Mouse (Mus musculus) liver, embryonic 12.5 days (tissue): ENCODE data around the gene Iqcf1. TPM values are rescaled to one million over a fixed set of nuclear protein-coding genes. Genes with fewer than 3 reads are reported as not detected.
A peak's percentile ranks its signal among the peaks of the same experiment; 100 is the strongest.

Source experiments
- ATAC-seq: fragments of 200-750 bp; cut with Nextera tagmentation; 2 replicates; pipeline ENCODE4 v1.8.0; 2017; ENCODE audit warnings: moderate number of reproducible peaks, mild to moderate bottlenecking, moderate library complexity
- H3K27ac ChIP-seq: fragments of 300-500 bp; sonication (generic); 2 replicates; pipeline ENCODE4 v1.5.1; 2016; ENCODE audit warnings: mild to moderate bottlenecking
- H3K27me3 ChIP-seq: fragments of 300-500 bp; sonication (generic); replicated peaks from 2 replicates; pipeline ENCODE4 v1.6.1; 2016; ENCODE audit warnings: mild to moderate bottlenecking, moderate library complexity
- H3K36me3 ChIP-seq: fragments of 300-500 bp; sonication (generic); 2 replicates; pipeline ENCODE4 v1.6.1; 2016; ENCODE audit warnings: mild to moderate bottlenecking, moderate library complexity
- H3K4me1 ChIP-seq: fragments of 300-500 bp; sonication (generic); 2 replicates; pipeline ENCODE4 v1.6.1; 2016
- H3K4me2 ChIP-seq: fragments of 300-500 bp; sonication (generic); 2 replicates; pipeline ENCODE4 v1.6.1; 2016; ENCODE audit warnings: mild to moderate bottlenecking, moderate library complexity
- H3K4me3 ChIP-seq: fragments of 300-500 bp; sonication (generic); 2 replicates; pipeline ENCODE4 v1.5.1; 2016; ENCODE audit warnings: mild to moderate bottlenecking, moderate library complexity
- H3K9ac ChIP-seq: fragments of 300-500 bp; sonication (generic); 2 replicates; pipeline ENCODE4 v1.6.1; 2016; ENCODE audit warnings: mild to moderate bottlenecking, moderate library complexity
- H3K9me3 ChIP-seq: fragments of 300-500 bp; sonication (generic); replicated peaks from 2 replicates; pipeline ENCODE4 v1.6.1; 2016; ENCODE audit warnings: mild to moderate bottlenecking, moderate library complexity
- WGBS: fragments of 180-500 bp; shearing (Covaris S2); methylation state at CpG from one replicate; pipeline ENCODE4 v1.1.7; 2016; ENCODE audit not compliant: insufficient replicate concordance; 5-methylcytosine and 5-hydroxymethylcytosine counted together
- polyA plus RNA-seq: library from polyadenylated mRNA; unstranded; fragments of >200 nt; fragmentation: Nextera tagmentation; extraction: Ambion mirVana; gene quantifications from 2 replicates; pipeline ENCODE4 v1.2.1, GENCODE M21; 2016

Gene Iqcf1
- not detected in 2 replicates for polyA plus RNA-seq

GRCm38 (mm10) chr9:106499667-106500066, at the start of gene Iqcf1:
TSS of gene Iqcf1 (plus strand) at chr9:106499967.
- Histone ChIP-seq H3K27me3 (no peaks in the 10 kb centered on the region), H3K9ac (no peak within 1 kb of the TSS), H3K27ac (no peak within 1 kb of the TSS), H3K4me3 (no peak within 1 kb of the TSS), H3K36me3 (no peaks in the 10 kb centered on the region), H3K4me2 (no peak within 1 kb of the TSS), H3K9me3 (no peaks in the 10 kb centered on the region), H3K4me1 (no peaks in the 10 kb centered on the region)
- ATAC-seq, result no peak
- WGBS, result 84% methylated on average over 6 of the region's 6 CpGs

GRCm38 (mm10) chr9:106450661-106451060, 49.1 kb upstream of the Iqcf1 start:
- Histone ChIP-seq H3K9me3 (no peaks in the 10 kb centered on the region), H3K27ac (no peak overlapping the region), H3K36me3 (0 out of 2 replicates have a peak, but pooled peaks cover 2% of the 10 kb centered on the region), H3K27me3 (peaks cover 44% of the 10 kb centered on the region), H3K4me3 (no peak overlapping the region), H3K9ac (no peak overlapping the region), H3K4me1 (peaks cover 95% of the 10 kb centered on the region), H3K4me2 (peak overlapping the region; percentile 17)
- 40% methylated on average over 9 of the region's 9 CpGs for WGBS
- no peak for ATAC-seq

GRCm38 (mm10) chr9:106451298-106451697, 48.5 kb upstream of the Iqcf1 start:
- no peak overlapping the region for H3K4me3 ChIP-seq
- ATAC-seq, result no peak
- no peak overlapping the region for H3K27ac ChIP-seq
- H3K9me3 ChIP-seq, result no peaks in the 10 kb centered on the region
- H3K4me1 ChIP-seq, result peaks cover 95% of the 10 kb centered on the region
- 0 out of 2 replicates have a peak, but pooled peaks cover 2% of the 10 kb centered on the region for H3K36me3 ChIP-seq
- H3K27me3 ChIP-seq, result peaks cover 44% of the 10 kb centered on the region
- WGBS, result 63% methylated on average over 11 of the region's 11 CpGs
- H3K9ac ChIP-seq, result no peak overlapping the region
- H3K4me2 ChIP-seq, result peak overlapping the region; percentile 11; the same call in 1 of the 2 replicates

- no peak for ATAC-seq
- H3K4me3 ChIP-seq, result no peak overlapping the region
- H3K4me1 ChIP-seq, result peaks cover 95% of the 10 kb centered on the region
- H3K27me3 ChIP-seq, result peaks cover 44% of the 10 kb centered on the region
- no peak overlapping the region for H3K9ac ChIP-seq
- no peaks in the 10 kb centered on the region for H3K9me3 ChIP-seq
- 53% methylated on average over 2 of the region's 2 CpGs for WGBS
- H3K36me3 ChIP-seq, result 0 out of 2 replicates have a peak, but pooled peaks cover 2% of the 10 kb centered on the region
- 0 out of 2 replicates have a peak overlapping the region, but pooled peaks have one; percentile 94 for H3K4me2 ChIP-seq
- H3K27ac ChIP-seq, result no peak overlapping the region
Measured at GRCm38 (mm10) chr9:106451899-106452298, 47.9 kb upstream of the Iqcf1 start.

- no peaks in the 10 kb centered on the region for H3K9me3 ChIP-seq
- H3K27me3 ChIP-seq, result peaks cover 44% of the 10 kb centered on the region
- peak overlapping the region; percentile 94 for H3K4me2 ChIP-seq
- 44% methylated on average over 6 of the region's 6 CpGs for WGBS
- peaks cover 94% of the 10 kb centered on the region for H3K4me1 ChIP-seq
- no peak for ATAC-seq
- 0 out of 2 replicates have a peak overlapping the region, but pooled peaks have one; percentile 0 for H3K4me3 ChIP-seq
- no peak overlapping the region for H3K9ac ChIP-seq
- no peak overlapping the region for H3K27ac ChIP-seq
- H3K36me3 ChIP-seq, result 0 out of 2 replicates have a peak, but pooled peaks cover 2% of the 10 kb centered on the region
Measured at GRCm38 (mm10) chr9:106452351-106452750, 47.4 kb upstream of the Iqcf1 start.

GRCm38 (mm10) chr9:106452821-106453220, 46.9 kb upstream of the Iqcf1 start:
- Histone ChIP-seq H3K4me3 (peak overlapping the region; percentile 63), H3K27me3 (peaks cover 44% of the 10 kb centered on the region), H3K9ac (peak overlapping the region; percentile 75), H3K4me2 (peak overlapping the region; percentile 94), H3K36me3 (0 out of 2 replicates have a peak, but pooled peaks cover 2% of the 10 kb centered on the region), H3K27ac (peak overlapping the region; percentile 78), H3K4me1 (peaks cover 92% of the 10 kb centered on the region), H3K9me3 (no peaks in the 10 kb centered on the region)
- WGBS, result 10% methylated on average over 7 of the region's 7 CpGs
- ATAC-seq, result no peak

GRCm38 (mm10) chr9:106453271-106454070, 46.3 kb upstream of the Iqcf1 start, which contains the start of gene Pcbp4:
TSS of gene Pcbp4 (plus strand) at chr9:106453291.
- Histone ChIP-seq H3K4me1 (peaks cover 85% of the 10 kb centered on the region), H3K9me3 (no peaks in the 10 kb centered on the region), H3K27me3 (peaks cover 44% of the 10 kb centered on the region), H3K27ac (peak within 1 kb of the TSS; percentile 78), H3K36me3 (0 out of 2 replicates have a peak, but pooled peaks cover 2% of the 10 kb centered on the region), H3K4me3 (peak within 1 kb of the TSS; percentile 63), H3K9ac (peak within 1 kb of the TSS; percentile 75), H3K4me2 (peak within 1 kb of the TSS; percentile 94)
- under 1% methylated on average over 47 of the region's 74 CpGs for WGBS
- ATAC-seq, result peak; percentile 67

- Histone ChIP-seq H3K9ac (peak overlapping the region; percentile 75), H3K4me1 (peaks cover 78% of the 10 kb centered on the region), H3K36me3 (0 out of 2 replicates have a peak, but pooled peaks cover 2% of the 10 kb centered on the region), H3K4me2 (peak overlapping the region; percentile 94), H3K27me3 (peaks cover 44% of the 10 kb centered on the region), H3K9me3 (no peaks in the 10 kb centered on the region), H3K27ac (peak overlapping the region; percentile 78), H3K4me3 (peak overlapping the region; percentile 63)
- 6% methylated on average over 20 of the region's 20 CpGs for WGBS
- peak; percentile 4; the same call in 1 of the 2 replicates for ATAC-seq
Measured at GRCm38 (mm10) chr9:106454071-106454761, 45.6 kb upstream of the Iqcf1 start.

- peaks cover 72% of the 10 kb centered on the region for H3K4me1 ChIP-seq
- H3K36me3 ChIP-seq, result peaks cover 5% of the 10 kb centered on the region; the same call in 1 of the 2 replicates
- peaks cover 44% of the 10 kb centered on the region for H3K27me3 ChIP-seq
- H3K9ac ChIP-seq, result peak overlapping the region; percentile 75
- ATAC-seq, result no peak
- H3K4me3 ChIP-seq, result peak overlapping the region; percentile 63
- peak overlapping the region; percentile 78; the same call in 1 of the 2 replicates for H3K27ac ChIP-seq
- no peaks in the 10 kb centered on the region for H3K9me3 ChIP-seq
- 9% methylated on average over 17 of the region's 17 CpGs for WGBS
- peak overlapping the region; percentile 94 for H3K4me2 ChIP-seq
Measured at GRCm38 (mm10) chr9:106454888-106455681, 44.7 kb upstream of the Iqcf1 start.

- no peak for ATAC-seq
- 61% methylated on average over 15 of the region's 15 CpGs for WGBS
- H3K27me3 ChIP-seq, result peaks cover 37% of the 10 kb centered on the region
Measured at GRCm38 (mm10) chr9:106456325-106457162, 43.2 kb upstream of the Iqcf1 start.

More at GRCm38 (mm10) chr9:106456325-106457162, 43.2 kb upstream of the Iqcf1 start:
- H3K4me3 ChIP-seq, result no peak overlapping the region
- no peak overlapping the region for H3K9ac ChIP-seq
- H3K36me3 ChIP-seq, result peaks cover 15% of the 10 kb centered on the region
- no peaks in the 10 kb centered on the region for H3K9me3 ChIP-seq
- no peak overlapping the region; the same call in 1 of the 2 replicates for H3K4me2 ChIP-seq
- H3K27ac ChIP-seq, result no peak overlapping the region
- peaks cover 57% of the 10 kb centered on the region for H3K4me1 ChIP-seq
